Mouse (Mus musculus): ENCODE results near the gene U2af1.
A peak's percentile ranks its signal among the peaks of the same experiment; 100 is the strongest.
"Not testable (repeated sequence)": the region's sequence is repeated elsewhere in the genome, so short reads cannot be mapped to it uniquely, and the experiment has no call there.

U2af1 gene

DNA sequence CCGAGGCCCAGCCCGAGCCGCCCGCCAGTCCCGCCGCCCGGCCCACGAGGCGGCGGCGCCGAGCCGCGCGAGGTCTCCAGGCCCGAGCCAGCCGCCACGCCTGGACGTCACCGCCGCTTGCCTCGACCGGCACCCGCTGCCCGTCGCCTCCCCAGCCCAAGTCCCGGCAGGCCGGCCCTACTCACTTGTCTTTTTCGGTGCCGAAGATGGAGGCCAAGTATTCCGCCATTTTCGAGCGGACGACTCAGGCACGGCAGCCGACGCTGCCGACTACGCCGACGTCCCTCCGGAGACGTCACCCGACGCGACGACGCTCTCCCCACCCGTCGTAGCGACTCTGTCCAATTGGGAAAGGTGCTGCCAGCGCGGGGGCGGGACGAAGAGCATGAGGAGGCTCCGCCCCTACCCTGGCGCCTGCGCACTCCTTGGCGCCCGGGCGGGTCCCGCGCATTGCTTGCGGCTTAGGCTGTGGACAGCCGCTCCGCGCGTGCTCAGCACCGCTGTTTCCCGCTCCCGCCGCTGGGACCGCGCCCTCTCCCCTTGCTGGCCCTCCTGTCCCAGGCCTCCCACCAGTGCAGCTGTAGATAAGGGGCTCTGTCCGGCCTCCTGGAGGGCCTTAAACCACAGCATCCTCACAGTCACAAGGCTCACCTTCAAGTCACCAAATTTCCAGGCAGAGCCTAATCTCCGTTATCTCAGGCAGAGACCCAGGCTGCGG is at the start of gene U2af1:
U2af1 (minus strand) TSS at position 425 of the 718 bp plus-strand sequence.
- peak; percentile 99 for DNase-seq

DNA sequence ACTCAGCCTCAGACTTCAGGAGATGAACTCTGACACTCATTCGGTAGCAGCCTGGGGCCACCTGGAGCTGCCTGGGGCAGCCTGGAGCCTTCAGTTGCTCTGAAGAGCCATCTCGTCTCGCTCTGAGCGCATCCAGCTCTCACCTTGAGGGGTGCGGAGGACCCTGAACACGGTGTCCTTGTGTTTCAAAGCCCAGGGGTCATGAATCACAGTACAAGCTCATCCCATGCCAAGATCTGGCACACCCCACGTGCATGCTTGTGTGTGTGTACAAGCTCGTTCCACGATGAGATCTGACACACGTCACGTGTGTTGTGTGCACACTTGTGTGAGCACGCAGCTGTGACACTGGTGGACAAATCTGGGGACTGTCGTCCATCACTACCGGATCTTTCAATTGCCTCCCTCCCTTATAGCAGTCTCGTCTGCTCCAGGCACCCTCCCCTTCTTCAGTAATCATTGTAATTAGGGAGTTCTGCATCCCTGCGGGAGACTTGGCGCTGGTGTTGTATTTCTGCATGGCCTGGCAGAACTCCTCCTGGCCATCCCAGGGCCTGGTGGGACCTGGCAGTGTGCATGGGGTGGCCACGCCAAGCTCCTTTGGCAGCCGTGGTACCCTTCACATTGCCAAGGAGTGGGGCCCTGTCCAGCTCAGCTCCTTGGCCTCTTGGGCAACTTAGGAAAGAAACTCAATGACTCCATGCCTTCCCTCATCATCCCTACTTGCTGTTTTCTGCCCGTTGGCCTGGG is 46.8 kb upstream of the U2af1 start:
- DNase-seq: peak; percentile 41

GRCm38 (mm10) chr17:31703276-31703980 is 44.7 kb upstream of the U2af1 start:
- no peak for DNase-seq

DNA sequence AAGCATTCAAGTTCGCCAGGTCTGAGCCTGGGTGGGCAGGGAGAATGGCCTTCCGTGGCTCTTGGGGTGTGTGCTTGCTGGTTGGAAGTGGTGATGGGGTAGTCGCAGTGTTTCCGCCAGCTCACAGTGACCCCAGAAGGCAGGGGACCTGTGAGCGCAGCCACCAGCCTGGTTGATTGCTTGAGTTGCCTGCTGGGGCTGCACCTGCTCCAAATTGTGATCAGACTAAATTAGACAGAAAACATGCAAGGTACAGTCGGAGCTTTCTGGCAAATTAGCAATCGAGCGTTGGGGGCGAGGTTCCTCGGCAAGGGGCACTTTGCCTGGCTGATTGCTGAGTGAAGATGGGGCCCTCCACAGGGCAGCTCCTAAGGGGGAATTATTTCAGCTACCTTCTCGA is 39.7 kb upstream of the U2af1 start:
- DNase-seq: no peak

- not testable (repeated sequence) for DNase-seq
These were observed 36.7 kb upstream of the U2af1 start for GRCm38 (mm10) chr17:31695356-31695755.

GRCm38 (mm10) chr17:31694949-31695348 is 36.3 kb upstream of the U2af1 start:
- no peak for DNase-seq

GRCm38 (mm10) chr17:31694023-31694376 is 35.3 kb upstream of the U2af1 start:
- no peak for DNase-seq

DNA sequence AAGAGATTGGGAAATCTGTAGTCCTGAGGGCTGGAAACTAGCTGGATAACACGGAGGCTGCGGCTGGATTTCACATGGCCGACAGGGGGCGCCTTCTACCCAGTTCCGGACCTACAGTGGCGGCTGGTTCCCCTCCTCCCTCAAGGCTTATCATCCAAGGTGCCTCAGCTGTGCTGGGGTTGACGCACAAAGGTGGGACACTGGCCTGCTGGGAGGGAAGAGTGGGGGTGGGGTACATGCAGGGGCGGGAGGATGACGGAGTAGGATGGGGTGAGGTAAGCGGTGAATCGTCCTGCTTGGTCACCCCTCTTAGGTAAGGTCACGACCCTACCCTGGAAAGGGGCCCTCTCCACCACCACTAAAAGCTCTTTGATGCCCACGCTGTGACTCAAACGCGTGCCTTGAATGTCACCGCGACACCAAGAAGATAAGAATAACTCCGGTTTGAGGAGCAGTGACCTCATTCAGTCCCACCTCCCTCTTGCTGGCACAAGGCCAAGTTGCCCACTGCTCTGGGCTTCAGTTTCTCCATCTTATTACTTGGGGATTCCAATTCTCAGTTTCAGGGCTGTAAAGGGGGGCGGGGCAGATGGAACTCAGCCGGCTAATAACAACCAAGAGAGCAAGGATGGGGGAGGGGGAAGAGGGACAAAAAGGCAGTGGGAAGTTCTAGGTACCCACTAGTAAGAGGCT is 34.8 kb upstream of the U2af1 start:
- peak; percentile 65 for DNase-seq

GRCm38 (mm10) chr17:31692918-31693317 is 34.2 kb upstream of the U2af1 start:
- DNase-seq: no peak

DNA sequence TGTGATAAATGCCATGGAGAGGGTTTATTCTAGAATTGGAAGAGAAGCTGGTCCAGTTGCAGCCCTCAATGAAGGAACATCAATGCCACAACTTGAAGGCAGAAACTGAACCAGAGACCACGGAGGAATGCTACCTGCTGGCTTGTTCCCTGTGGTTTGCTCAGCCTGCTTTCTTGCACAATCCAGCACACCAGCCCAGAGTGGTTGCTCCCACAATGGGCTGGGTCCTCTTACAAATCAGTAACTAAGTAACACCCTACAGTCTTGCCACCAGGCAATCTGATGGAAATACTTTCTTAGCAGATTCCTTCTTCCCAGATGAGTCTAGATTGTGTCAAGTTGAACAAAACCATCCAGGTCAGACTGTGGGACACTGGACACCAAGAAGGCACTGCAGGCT is 30.9 kb upstream of the U2af1 start:
- DNase-seq: no peak

DNA sequence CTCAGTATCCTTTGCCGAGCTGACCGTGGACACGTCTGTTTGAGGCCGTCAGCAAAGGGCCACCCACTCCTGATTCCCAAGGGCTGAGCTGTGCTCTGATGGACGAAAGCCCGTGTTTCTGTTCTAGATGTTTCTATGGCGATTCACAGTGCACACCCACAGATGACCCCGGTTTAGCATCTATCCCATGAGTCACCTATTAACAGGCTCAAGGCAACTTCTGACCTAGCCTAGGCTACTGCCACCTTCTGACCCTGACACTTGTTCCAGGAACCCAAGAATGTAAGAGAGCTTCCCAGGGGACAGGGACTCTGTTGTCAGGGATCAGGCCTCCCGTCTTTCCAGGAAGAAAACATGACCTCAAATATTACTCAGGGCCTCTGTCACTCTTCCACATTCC is 29.4 kb upstream of the U2af1 start:
- DNase-seq: no peak

- DNase-seq: no peak
These were observed 27.5 kb upstream of the U2af1 start for GRCm38 (mm10) chr17:31686225-31686564.

- DNase-seq: peak; percentile 78
These were observed 27.0 kb upstream of the U2af1 start for GRCm38 (mm10) chr17:31685514-31686224.

GRCm38 (mm10) chr17:31680450-31680849 is 21.8 kb upstream of the U2af1 start:
- DNase-seq: no peak

GRCm38 (mm10) chr17:31677507-31677906 is 18.8 kb upstream of the U2af1 start, which contains the start of gene Cryaa:
Cryaa (plus strand) TSS chr17:31677807.
- no peak for DNase-seq

DNA sequence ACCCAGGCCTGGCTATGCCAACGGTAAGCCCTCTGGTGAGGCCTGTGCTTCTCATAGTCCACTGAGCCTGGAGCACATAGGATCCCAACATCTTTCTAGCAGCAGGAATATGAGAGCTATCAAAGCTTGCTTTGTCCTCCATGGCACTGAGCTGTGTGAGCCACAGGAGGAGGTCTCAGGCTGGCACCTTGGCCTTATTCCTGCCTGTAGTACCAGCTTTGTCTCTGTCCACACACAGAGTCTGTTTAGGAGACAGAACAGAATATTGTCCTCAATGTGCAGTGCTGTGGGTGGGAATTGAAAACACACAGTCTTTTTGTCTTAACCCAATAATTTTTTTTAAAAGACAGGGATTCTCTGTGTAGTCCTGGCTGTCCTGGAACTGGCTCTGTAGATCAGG is 15.7 kb upstream of the U2af1 start:
- no peak for DNase-seq

- DNase-seq: no peak
These were observed 13.6 kb upstream of the U2af1 start for GRCm38 (mm10) chr17:31672279-31672678.

GRCm38 (mm10) chr17:31671698-31672097 is 13.0 kb upstream of the U2af1 start:
- no peak for DNase-seq

DNA sequence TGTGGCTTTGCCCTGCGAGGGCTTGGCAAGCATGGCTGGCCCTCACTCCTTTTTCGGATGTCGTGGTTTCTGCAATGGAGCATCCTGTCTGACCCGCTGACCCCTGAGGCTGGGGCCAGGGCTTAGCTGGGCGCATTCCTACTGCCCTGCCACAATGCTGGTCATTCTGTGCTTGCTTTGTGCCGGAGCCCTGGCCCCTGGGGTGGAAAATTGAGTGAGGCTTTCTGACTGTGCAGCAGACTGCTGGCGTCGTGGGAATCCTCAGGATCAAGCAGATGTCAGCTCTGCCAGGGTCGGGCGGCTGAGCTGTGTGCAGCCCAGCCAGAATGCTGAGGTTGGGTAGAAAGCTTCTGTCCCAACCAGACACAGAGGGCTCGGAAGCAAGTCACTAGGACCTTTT is 11.5 kb upstream of the U2af1 start:
- DNase-seq: no peak

GRCm38 (mm10) chr17:31668306-31668705 is 9.6 kb upstream of the U2af1 start:
- DNase-seq: no peak

- peak; percentile 71 for DNase-seq
These were observed 6.1 kb upstream of the U2af1 start for GRCm38 (mm10) chr17:31664760-31665159.

DNA sequence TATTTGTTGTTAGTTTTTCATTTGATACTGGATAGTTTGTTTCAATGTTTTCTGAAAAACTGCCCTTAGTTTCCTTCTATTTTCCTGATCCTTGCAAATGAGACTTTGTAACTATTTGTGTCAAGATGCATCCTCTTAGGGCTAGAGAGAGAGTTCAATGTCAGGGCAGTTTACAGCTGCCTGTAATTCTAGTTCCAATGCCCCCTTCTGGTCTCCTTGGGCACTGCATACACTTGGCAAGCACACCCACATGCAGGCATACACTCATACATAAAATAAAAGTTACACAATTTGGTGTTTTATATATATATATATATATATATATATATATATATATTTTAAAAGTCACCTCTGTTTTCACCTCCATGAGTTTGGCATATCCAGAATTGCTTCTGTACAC is 4.2 kb upstream of the U2af1 start:
- no peak for DNase-seq
